Mouse (Mus musculus) layer of hippocampus, adult 18-20 months (tissue): ENCODE data around the gene Tbc1d10c. TPM values are rescaled to one million over a fixed set of nuclear protein-coding genes. Genes with fewer than 3 reads are reported as not detected.
A peak's percentile ranks its signal among the peaks of the same experiment; 100 is the strongest.

Source experiments
- DNase-seq, 2 experiments: peaks; one replicate each; pipeline ENCODE4 v3.0.0; 2022; ENCODE audit warnings: low spot score in 2 of 2
- total RNA-seq, 2 experiments: library from RNA; stranded (reverse); gene quantifications; 2 replicates each; pipeline ENCODE4 v1.2.3; 2021

The Tbc1d10c gene
- total RNA-seq, 2 experiments from 2014 or later = 0.52 to 1.0 TPM

DNA sequence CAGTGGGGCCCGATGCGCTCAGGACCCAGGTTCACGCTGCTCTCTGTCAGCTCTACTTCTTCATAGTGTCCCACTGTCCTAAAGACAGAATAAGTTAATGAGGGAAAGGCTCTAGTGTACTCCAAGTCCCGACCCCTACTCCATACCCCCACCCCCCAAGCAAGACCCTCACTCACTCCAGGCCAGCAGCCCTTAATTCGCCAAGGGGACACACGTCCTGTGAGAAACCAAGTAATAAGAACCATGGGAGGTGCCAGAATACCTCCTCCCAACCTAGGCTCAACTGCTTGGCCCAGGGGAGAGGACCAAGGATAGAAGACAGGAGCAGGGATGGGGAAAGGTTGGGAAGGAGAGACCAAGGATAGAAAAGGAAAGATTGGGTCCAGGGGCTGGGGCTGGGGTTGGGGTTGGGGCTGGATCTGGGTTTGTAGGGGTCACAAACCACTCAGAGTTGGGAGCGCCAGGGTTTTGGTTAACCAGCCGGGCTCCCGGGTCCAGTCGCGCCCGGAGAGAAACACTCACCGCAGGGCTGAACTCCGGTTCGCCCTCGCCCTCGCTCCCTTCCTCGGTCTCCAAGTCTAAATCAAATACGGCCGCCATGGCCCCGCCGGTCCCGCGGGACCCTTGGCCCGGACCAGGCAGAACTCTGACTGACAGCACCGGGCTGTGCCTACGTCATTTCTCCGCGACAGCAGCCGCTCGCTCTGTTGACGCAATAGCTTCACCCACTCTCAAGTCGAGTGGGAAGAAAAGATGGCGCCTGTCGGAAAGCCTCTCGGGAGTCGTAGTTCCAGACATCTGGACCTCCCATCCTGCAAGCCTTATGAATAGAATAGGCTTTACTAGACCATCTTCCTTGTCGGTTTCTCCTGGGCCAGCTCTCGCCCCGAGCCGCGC is 28.2 kb downstream of the Tbc1d10c start, which contains the start of gene Rps6kb2:
Gene Rps6kb2 (minus strand): TSS at position 709 of the 897 bp plus-strand sequence.
- DNase-seq = peak; percentile 96 to 99

DNA sequence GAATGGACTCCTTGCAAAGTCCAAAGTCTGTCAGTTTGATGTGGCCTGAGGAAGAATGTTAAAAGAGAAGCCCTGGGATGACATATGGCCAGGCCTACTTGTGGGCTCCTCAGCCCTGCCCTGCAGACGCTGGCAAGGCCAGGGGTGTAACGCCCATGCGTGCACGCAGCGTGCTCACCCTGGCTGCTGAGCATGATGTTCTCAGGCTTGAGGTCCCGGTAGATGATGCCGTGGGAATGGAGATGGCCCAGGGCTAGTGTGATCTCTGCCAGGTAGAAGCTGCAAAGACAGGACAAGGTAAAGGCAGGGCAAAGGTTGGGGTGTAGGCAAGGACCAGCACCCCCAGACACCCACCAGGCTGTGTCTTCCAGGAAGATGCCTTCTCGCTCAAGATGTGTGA is 32.0 kb downstream of the Tbc1d10c start:
- DNase-seq = no peak

DNA sequence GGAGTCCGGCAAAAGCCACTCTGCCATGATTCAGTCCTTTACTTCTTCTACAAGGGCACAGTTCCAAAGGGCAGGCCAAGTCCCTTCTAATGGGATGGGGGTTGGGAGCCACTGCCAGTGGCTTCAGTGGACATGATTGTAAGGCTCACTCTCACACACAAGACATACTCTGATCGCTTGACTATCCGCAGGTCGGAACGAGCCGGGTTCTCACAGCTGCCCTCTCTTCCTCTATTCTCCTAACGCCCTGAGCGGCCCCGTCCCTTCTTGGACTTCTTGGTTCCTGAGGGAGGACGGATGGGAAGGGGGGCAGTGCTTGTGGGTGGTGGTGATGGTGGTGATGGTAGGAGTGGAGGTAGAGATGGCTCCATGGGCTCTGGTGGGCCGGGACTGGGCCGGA is 34.3 kb downstream of the Tbc1d10c start:
- no peak for DNase-seq

- DNase-seq = no peak
Measured at GRCm38 (mm10) chr19:4156073-4156579, 35.0 kb downstream of the Tbc1d10c start.

DNA sequence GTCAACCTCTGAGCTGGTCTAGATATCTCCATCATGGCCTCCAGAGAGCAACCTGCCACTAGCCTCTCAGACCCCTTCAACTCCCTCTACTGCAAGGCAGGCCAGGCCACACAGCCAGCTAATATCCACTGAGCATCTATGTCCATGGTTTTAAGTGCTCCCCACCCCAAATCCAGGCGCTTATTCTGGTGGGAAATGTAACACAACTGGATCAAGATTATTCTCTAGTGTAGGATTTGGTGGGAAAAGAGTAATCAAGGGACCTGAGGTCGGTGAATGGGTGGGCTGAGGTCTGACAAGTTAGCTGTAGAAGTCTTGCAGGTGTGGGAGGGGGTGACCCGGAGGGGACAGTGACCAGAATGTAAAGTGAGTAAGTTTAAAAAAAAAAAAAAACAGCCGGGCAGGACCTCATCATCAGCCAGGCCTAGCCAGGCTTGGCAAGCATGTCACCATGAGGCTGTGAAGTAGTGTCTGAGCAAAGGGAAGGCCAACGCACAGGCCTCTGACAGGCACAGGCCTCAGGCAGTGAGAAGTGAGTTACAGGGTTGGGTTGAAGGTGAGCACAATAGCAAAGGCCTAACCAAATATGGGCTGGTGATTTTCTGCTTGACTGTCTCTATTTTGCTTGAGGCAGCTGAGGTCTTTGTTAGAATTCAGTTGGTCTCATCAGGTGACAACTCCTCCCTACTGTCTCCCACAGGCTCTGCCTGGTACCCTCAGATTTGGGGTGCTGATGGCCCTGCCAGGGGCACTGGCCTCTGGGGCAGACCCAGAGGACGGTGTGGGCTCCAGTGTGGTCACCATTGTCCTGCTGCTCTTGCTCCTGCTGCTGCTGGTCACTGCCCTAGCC is 35.6 kb downstream of the Tbc1d10c start:
- DNase-seq = no peak

GRCm38 (mm10) chr19:4154437-4155222 is 36.5 kb downstream of the Tbc1d10c start:
- no peak for DNase-seq

DNA sequence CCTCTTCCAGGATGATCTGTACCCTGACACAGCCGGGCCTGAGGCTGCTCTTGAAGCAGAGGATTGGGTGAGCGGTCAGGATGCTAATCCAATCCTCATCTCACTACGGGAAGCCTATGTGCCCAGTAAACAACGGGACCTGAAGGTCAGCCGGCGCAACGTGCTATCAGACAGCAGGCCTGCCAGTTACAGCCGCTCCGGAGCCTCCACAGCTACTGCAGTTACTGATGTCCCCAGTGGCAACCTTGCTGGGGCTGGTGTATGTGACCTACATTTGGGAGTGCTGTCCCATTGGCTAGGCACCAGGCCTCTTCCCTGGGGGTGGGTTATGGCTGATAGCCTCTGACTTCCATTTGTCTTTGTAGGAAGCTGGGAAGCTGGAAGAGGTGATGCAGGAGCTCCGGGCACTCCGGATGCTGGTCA is 37.8 kb downstream of the Tbc1d10c start, which contains the start of gene Ptprcap:
Gene Ptprcap (plus strand): TSS at position 373 of the 423 bp plus-strand sequence.
- no peak for DNase-seq

GRCm38 (mm10) chr19:4152445-4153231 is 38.4 kb downstream of the Tbc1d10c start:
- no peak for DNase-seq

GRCm38 (mm10) chr19:4151898-4152297 is 39.2 kb downstream of the Tbc1d10c start:
- no peak for DNase-seq

- no peak for DNase-seq
Measured at GRCm38 (mm10) chr19:4151488-4151860, 39.6 kb downstream of the Tbc1d10c start.

DNA sequence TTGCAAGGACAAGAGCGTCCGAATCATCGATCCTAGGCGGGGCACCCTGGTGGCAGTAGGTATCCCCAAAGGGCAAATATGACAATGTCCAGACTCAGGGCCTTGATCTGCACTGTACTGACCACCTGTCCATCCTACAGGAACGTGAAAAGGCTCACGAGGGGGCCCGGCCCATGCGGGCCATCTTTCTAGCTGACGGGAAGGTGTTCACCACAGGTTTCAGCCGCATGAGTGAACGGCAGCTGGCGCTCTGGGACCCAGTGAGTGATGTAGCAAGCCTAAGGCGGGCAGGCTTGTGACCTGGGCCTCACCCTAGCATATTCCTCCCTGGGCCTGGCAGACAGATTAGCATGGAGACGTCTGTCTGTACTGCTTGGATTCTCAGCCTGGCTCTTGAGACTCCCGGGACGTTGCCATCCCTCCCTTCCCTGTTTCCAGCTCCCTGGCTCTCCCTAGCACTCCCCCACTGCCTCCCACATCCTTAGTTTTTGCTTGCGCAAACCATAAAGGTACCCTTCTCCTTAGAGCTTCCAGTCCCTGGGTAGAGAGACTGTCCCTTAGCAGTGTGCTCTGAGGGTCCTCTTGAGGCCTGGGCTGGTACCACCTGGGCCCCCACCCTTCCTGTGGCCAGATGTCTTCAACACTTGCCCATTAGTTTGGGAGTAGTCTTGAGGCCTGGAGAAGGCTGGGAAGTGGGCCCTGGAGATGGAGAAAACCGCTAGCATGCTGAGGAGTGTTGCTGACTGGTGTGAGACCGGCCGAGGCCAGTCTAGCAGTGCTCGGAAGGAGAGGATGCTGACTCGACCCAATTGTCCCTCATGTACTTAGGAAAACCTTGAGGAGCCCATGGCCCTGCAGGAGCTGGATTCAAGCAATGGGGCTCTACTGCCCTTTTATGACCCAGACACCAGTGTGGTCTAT is 40.3 kb downstream of the Tbc1d10c start:
- DNase-seq = no peak

GRCm38 (mm10) chr19:4149764-4150461 is 41.2 kb downstream of the Tbc1d10c start:
- no peak for DNase-seq

- DNase-seq = no peak
Measured at GRCm38 (mm10) chr19:4149283-4149682, 41.8 kb downstream of the Tbc1d10c start.

- no peak for DNase-seq
Measured at GRCm38 (mm10) chr19:4148819-4149218, 42.3 kb downstream of the Tbc1d10c start.

- peak; percentile 89 to 97 for DNase-seq
Measured at GRCm38 (mm10) chr19:4148491-4148806, 42.6 kb downstream of the Tbc1d10c start, which contains the start of gene Coro1b. TSS of gene Coro1b (plus strand) at chr19:4148619.

DNA sequence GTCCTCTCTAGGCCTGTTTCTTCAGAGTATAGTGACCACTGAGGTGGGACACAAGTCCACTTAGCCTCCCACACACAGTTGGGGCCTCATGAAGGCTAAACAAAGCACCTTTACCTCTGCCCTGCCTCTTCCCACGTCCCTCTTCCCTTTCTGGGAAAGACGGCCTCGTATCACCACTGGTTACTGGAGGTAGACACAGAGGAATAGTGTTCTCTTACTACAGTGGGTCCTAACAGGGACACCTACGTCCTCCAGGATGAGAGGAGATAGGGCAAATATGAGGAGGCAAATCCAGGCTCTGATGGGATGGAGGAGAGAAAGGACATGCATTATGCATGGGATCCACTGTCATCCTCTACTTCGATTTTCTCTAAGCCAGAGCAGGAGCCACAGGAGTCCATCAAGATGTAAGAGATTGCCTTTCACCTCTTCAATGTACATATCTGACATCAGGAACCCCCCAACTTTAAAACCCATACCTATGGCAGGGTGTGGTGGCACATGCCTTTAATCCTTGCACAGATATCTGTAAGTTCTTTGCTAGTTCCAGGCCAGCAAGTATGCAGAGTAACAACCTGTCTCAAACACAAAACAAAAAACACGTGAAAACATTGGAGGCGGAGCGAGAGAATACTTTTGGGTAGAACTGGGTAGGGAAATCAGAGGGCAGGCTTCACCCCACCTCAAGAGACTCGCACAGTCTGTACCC is 43.1 kb downstream of the Tbc1d10c start:
- no peak for DNase-seq

GRCm38 (mm10) chr19:4147022-4147405 is 44.1 kb downstream of the Tbc1d10c start:
- no peak for DNase-seq
